Mouse (Mus musculus) neutrophil, adult 5-6 weeks (primary cell): ENCODE measurements around the gene Olfr1279. TPM values are rescaled to one million over a fixed set of nuclear protein-coding genes. Genes with fewer than 3 reads are reported as not detected.
"Not testable (repeated sequence)": the region's sequence is repeated elsewhere in the genome, so short reads cannot be mapped to it uniquely, and the experiment has no call there.

ENCODE experiments used
- ATAC-seq: fragments of 151-379, 151-347 bp; 2 replicates; pipeline ENCODE4 v1.8.0; 2017; ENCODE audit warnings: mild to moderate bottlenecking, moderate TSS enrichment; ENCODE audit not compliant: insufficient number of reproducible peaks, poor library complexity, low FRiP score, severe bottlenecking; ENCODE audit errors: extremely low read depth
- total RNA-seq: library from RNA; stranded (forward); fragments of 200-1000 nt; gene quantifications from 2 replicates; pipeline ENCODE4 v1.2.3, GENCODE M21; 2017

Olfr1279 gene
- total RNA-seq: not detected in 2 replicates

DNA sequence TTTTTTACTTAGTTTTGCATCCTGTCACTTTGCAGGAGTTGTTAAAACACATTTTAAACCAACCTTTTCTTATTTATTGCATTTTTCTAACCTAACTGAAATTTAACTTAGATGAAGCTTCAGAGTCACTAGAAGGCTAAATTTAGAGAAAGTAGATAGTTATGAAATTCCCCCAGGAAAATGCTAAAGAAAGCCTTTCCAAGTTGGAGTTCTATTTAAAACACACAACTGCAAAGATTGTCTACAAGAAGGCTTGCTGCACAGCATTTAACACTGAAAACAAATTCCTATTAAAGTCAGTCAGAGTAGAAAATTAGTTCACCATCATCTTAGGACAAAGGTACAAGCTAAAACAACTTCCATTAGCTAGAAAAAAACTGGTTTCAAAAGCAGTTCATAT lies at the start of gene Olfr1279:
Gene Olfr1279, plus strand, starts transcription at position 262 of the 400 bp plus-strand sequence.
- ATAC-seq: no peak

DNA sequence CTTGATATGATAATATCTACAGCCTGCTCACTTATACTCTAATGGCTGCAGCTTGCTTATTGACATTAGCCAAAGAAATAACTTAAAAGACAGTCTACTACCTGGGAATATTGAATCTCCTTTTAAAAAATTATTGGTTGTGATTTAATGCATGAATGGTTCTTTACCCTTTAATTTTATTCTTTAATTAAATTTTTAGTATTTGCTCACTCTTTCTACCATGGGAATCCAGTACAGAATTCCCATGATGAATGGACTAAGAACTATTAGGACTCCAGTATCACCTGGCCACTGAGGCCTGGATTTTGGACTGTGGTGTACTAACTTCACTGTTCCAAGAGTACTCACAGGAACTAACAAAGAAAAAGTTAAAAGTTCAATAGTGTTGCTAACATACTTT lies 46.2 kb upstream of the Olfr1279 start, which contains the start of gene Olfr1276:
Gene Olfr1276, plus strand, starts transcription at position 301 of the 400 bp plus-strand sequence.
- no peak for ATAC-seq

- no peak for ATAC-seq
Observed at GRCm38 (mm10) chr2:111274006-111274405, 26.4 kb upstream of the Olfr1279 start, which contains the start of gene Olfr1277. Gene Olfr1277, minus strand, starts transcription at chr2:111274106.

DNA sequence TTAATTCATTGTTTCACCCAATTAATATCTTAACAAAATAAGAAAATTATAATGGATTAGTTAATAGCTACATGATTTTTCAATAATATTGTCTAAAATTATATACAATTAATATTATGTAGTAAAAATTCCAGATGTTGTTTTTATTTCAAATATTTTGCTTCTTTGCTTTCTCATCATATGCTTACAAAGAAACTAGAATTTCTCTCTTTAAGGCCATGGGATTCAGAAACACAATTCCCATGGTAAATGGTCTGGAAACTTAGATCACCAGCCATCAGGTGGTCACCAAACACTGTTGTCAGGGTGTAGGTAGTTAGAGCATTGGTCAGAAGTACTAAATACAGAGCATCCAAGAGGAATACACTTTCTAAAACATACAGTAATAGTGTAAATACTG lies 10.6 kb upstream of the Olfr1279 start, which contains the start of gene Olfr1278:
Gene Olfr1278, plus strand, starts transcription at position 301 of the 400 bp plus-strand sequence.
- no peak for ATAC-seq

DNA sequence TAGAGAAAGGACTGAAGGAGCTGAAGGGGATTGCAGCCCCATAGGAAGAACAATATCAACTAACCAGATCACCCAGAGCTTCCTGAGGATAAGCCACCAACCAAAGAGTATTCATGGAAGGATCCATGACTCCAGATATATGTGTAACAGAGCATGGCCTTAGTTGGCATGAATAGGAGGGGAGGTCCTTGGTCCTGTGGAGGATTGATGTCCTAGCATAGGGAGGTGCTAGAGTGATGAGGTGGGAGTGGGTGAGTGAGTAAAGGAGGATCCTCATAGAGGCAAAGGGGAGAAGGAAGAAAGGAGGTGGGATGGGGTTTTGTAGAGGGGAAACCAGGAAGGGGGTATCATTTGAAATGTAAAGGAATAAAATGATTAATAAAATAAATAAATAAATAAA lies 1.9 kb upstream of the Olfr1279 start:
- no peak for ATAC-seq

GRCm38 (mm10) chr2:111313717-111314116 lies 13.3 kb downstream of the Olfr1279 start, which contains the start of gene Olfr1280:
Gene Olfr1280, plus strand, starts transcription at chr2:111314017.
- ATAC-seq: no peak

- no peak for ATAC-seq
Observed at GRCm38 (mm10) chr2:111326220-111326619, 25.8 kb downstream of the Olfr1279 start, which contains the start of gene Olfr1281. Gene Olfr1281, plus strand, starts transcription at chr2:111326520.

- not testable (repeated sequence) for ATAC-seq
Observed at GRCm38 (mm10) chr2:111333721-111334120, 33.3 kb downstream of the Olfr1279 start.

- ATAC-seq: no peak
Observed at GRCm38 (mm10) chr2:111335976-111336375, 35.5 kb downstream of the Olfr1279 start, which contains the start of gene Olfr1282. Gene Olfr1282, minus strand, starts transcription at chr2:111336076.

Other genes starting within 250 kb of the Olfr1279 start
- not detected in 2 replicates for gene Gm13941, start 194.7 kb upstream of the Olfr1279 start, total RNA-seq
- gene Gm15130, start 147.7 kb upstream of the Olfr1279 start, total RNA-seq: not detected in 2 replicates
- gene 4930430A15Rik, start 71.0 kb upstream of the Olfr1279 start, total RNA-seq: not detected in 2 replicates
- gene Olfr1275, start 65.3 kb upstream of the Olfr1279 start, total RNA-seq: not detected in 2 replicates
- not detected in 2 replicates for gene Olfr1276, start 46.1 kb upstream of the Olfr1279 start, total RNA-seq
- gene Olfr1277, start 26.5 kb upstream of the Olfr1279 start, total RNA-seq: 0.12 TPM in 1 of 2 replicates, not detected in the other
- 0.58 TPM in 1 of 2 replicates, not detected in the other for gene Olfr1278, start 10.5 kb upstream of the Olfr1279 start, total RNA-seq
- 0.12 TPM in 1 of 2 replicates, not detected in the other for gene Olfr1280, start 13.4 kb downstream of the Olfr1279 start, total RNA-seq
- not detected in 2 replicates for gene Olfr1281, start 25.9 kb downstream of the Olfr1279 start, total RNA-seq
- gene Olfr1282, start 35.4 kb downstream of the Olfr1279 start, total RNA-seq: not detected in 2 replicates
- gene Olfr1283, start 66.2 kb downstream of the Olfr1279 start, total RNA-seq: not detected in 2 replicates
- gene Olfr1284, start 74.9 kb downstream of the Olfr1279 start, total RNA-seq: not detected in 2 replicates
- not detected in 2 replicates for gene Olfr1286, start 122.5 kb downstream of the Olfr1279 start, total RNA-seq
- gene Olfr1287, start 148.5 kb downstream of the Olfr1279 start, total RNA-seq: not detected in 2 replicates
- not detected in 2 replicates for gene Olfr1288, start 173.5 kb downstream of the Olfr1279 start, total RNA-seq
- not detected in 2 replicates for gene Olfr1289, start 180.2 kb downstream of the Olfr1279 start, total RNA-seq
- not detected in 2 replicates for gene Olfr1290, start 193.2 kb downstream of the Olfr1279 start, total RNA-seq
- gene Olfr1291-ps1, start 196.5 kb downstream of the Olfr1279 start, total RNA-seq: not detected in 2 replicates
- not detected in 2 replicates for gene Olfr1293-ps, start 224.6 kb downstream of the Olfr1279 start, total RNA-seq
- not detected in 2 replicates for gene Olfr1294, start 239.7 kb downstream of the Olfr1279 start, total RNA-seq